Mouse (Mus musculus) limb, embryonic 10.5 days (tissue): ENCODE data around the gene Apex1. TPM values are rescaled to one million over a fixed set of nuclear protein-coding genes. Genes with fewer than 3 reads are reported as not detected.
"Not testable (repeated sequence)": the region's sequence is repeated elsewhere in the genome, so short reads cannot be mapped to it uniquely, and the experiment has no call there.

ENCODE experiments used
- DNase-seq: peaks from one replicate; pipeline ENCODE4 v3.0.0-alpha.2; 2017; ENCODE audit warnings: low spot score
- H3K27ac ChIP-seq: fragments of 300-500 bp; sonication (generic); 2 replicates; pipeline ENCODE4 v1.5.1; 2016; ENCODE audit warnings: mild to moderate bottlenecking
- H3K27me3 ChIP-seq: fragments of 300-500 bp; sonication (generic); 2 replicates; pipeline ENCODE4 v1.6.1; 2016; ENCODE audit warnings: low read depth, mild to moderate bottlenecking; ENCODE audit not compliant: poor library complexity, severe bottlenecking
- H3K36me3 ChIP-seq: fragments of 300-500 bp; sonication (generic); 2 replicates; pipeline ENCODE4 v1.6.1; 2016; ENCODE audit warnings: mild to moderate bottlenecking, moderate library complexity
- H3K4me1 ChIP-seq: fragments of 300-500 bp; sonication (generic); 2 replicates; pipeline ENCODE4 v1.6.1; 2016
- H3K4me3 ChIP-seq: fragments of 300-500 bp; sonication (generic); 2 replicates; pipeline ENCODE4 v1.5.1; 2016; ENCODE audit warnings: mild to moderate bottlenecking, moderate library complexity
- H3K9me3 ChIP-seq: fragments of 300-500 bp; sonication (generic); replicated peaks from 2 replicates; pipeline ENCODE4 v1.6.1; 2016; ENCODE audit warnings: mild to moderate bottlenecking
- WGBS: fragments of 180-500 bp; shearing (Covaris S2); methylation state at CpG from one replicate; pipeline ENCODE4 v1.1.7; 2016; 5-methylcytosine and 5-hydroxymethylcytosine counted together
- polyA plus RNA-seq: library from polyadenylated mRNA; unstranded; fragments of >200 nt; fragmentation: Nextera tagmentation; extraction: Ambion mirVana; gene quantifications from 2 replicates; pipeline ENCODE4 v1.2.1, GENCODE M21; 2016

Apex1 gene
- polyA plus RNA-seq, 1 experiment from 2014 or later = 526 TPM

DNA sequence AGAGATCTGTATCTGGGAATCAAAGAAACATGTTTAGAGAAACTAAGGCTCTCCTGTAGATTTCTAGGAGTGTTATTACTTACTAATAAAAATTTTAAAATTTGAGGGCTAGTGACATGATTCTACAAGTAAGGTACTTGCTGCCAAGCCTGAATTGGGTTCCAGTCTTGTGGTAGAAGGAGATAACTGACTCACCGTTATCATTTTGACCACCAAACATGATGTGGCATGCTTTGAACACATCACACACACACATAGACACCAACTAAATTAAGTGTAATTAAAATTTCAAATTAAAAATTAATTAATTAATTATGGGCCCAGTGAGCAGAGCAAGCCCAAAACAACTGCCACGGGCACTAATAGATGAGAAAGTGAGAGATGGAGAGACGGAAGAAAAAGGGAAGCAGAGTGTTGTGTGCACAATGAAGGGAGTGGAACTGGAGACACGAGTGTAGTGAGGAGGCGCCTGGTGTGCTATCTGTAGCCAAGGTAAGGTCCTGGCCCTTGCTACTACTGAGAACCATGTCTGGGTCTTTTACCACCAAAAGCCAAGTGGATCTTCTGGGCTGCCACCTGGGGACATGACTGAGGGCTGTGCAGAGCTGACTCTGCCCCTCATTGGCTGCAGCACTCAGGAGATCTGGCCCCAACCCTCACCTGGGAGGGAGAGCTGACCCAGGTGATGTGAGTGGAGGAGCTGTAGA, 33.7 kb downstream of the Apex1 start:
- WGBS = 89% methylated on average over 5 of the region's 5 CpGs
- H3K4me3 ChIP-seq, H3K4me1 ChIP-seq, DNase-seq, H3K9me3 ChIP-seq, H3K27ac ChIP-seq, H3K36me3 ChIP-seq, H3K27me3 ChIP-seq: not testable (repeated sequence)

- Histone ChIP-seq H3K4me1 (0 out of 2 replicates have a peak, but pooled peaks cover 3% of the 10 kb centered on the region), H3K27ac (no peak overlapping the region), H3K9me3 (no peaks in the 10 kb centered on the region), H3K36me3 (no peaks in the 10 kb centered on the region), H3K4me3 (no peak overlapping the region), H3K27me3 (no peaks in the 10 kb centered on the region)
- DNase-seq = no peak
- 92% methylated on average over 5 of the region's 5 CpGs for WGBS
These were observed 43.6 kb downstream of the Apex1 start for GRCm38 (mm10) chr14:50968216-50968980.

DNA sequence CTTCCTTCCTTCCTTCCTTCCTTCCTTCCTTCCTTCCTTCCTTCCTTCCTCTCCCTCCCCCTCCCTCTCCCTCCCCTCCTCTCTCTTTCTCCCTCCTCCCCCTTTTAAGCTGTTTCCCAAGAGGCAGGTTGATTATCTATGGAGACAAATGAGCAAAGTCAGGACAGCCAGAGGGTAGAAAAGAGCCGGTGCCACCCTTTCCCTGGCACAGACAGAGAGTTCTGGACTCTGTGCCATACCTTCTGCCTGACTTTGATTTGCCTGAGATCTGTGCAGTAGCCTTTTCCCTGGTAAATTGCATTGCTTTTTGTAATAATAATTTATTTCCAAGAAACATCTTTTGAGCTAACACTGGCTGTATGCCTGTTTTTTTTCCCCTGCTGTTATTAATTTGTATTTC, 44.3 kb downstream of the Apex1 start:
- no peak for DNase-seq
- 0 out of 2 replicates have a peak, but pooled peaks cover 3% of the 10 kb centered on the region for H3K4me1 ChIP-seq
- 56% methylated on average over 1 of the region's 1 CpGs for WGBS
- H3K9me3 ChIP-seq = no peaks in the 10 kb centered on the region
- H3K27ac ChIP-seq = no peak overlapping the region
- H3K27me3 ChIP-seq = no peaks in the 10 kb centered on the region
- H3K36me3 ChIP-seq = no peaks in the 10 kb centered on the region
- no peak overlapping the region for H3K4me3 ChIP-seq

GRCm38 (mm10) chr14:50969558-50970544, 45.1 kb downstream of the Apex1 start:
- DNase-seq = no peak
- H3K27ac ChIP-seq = no peak overlapping the region
- WGBS = 48% methylated on average over 12 of the region's 12 CpGs
- H3K9me3 ChIP-seq = no peaks in the 10 kb centered on the region
- H3K4me1 ChIP-seq = 0 out of 2 replicates have a peak, but pooled peaks cover 3% of the 10 kb centered on the region
- no peaks in the 10 kb centered on the region for H3K27me3 ChIP-seq
- no peak overlapping the region for H3K4me3 ChIP-seq
- no peaks in the 10 kb centered on the region for H3K36me3 ChIP-seq

DNA sequence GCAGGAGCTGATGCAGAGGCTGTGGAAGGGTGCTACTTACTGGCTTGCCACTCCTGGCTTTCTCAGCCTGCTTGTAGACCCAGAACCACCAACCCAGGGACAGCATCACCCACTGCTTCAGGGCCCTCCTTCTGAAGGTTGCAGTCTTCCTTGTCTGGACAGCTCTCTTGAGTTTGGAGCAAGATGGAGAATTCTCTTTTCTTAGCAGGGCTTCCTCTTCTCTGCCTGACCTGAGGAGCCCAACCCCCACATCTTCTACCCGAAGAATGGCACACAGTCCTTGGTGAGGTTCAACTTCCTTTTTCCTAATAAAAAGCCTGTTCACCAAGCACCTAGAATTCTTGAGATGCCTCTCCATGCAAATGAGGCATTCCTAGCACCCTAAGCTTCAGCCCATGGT, 46.1 kb downstream of the Apex1 start:
- H3K36me3 ChIP-seq = no peaks in the 10 kb centered on the region

DNA sequence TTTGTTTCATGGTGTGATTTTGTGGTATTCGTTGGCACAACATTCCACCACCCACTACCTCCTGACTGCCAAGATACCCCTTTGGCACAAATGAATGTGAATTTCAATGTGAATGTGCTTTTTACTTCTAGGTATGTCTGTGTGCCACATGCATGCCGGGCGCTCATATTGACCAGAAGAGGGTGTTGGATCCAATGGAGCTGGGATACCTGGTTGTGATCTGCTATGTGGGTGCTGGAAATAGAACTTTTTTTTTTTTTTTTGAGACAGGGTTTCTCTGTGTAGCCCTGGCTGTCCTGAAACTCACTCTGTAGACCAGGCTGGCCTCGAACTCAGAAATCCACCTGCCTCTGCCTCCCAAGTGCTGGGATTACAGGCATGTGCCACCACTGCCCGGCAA, 48.3 kb downstream of the Apex1 start:
- H3K27me3 ChIP-seq, H3K27ac ChIP-seq, DNase-seq, H3K9me3 ChIP-seq, H3K4me1 ChIP-seq, H3K36me3 ChIP-seq, H3K4me3 ChIP-seq: not testable (repeated sequence)
- 95% methylated on average over 5 of the region's 5 CpGs for WGBS

More for the DNA sequence above, 46.1 kb downstream of the Apex1 start:
- no peaks in the 10 kb centered on the region for H3K9me3 ChIP-seq
- DNase-seq = no peak
- no peaks in the 10 kb centered on the region for H3K27me3 ChIP-seq
- H3K4me3 ChIP-seq = no peak overlapping the region
- H3K4me1 ChIP-seq = 0 out of 2 replicates have a peak, but pooled peaks cover 3% of the 10 kb centered on the region
- no peak overlapping the region for H3K27ac ChIP-seq
- 80% methylated on average over 1 of the region's 1 CpGs for WGBS

- no peak for DNase-seq
- WGBS = 44% methylated on average over 4 of the region's 4 CpGs
- H3K9me3 ChIP-seq = no peaks in the 10 kb centered on the region
- no peak overlapping the region for H3K4me3 ChIP-seq
- H3K27ac ChIP-seq = no peak overlapping the region
- no peaks in the 10 kb centered on the region for H3K27me3 ChIP-seq
- H3K4me1 ChIP-seq = 0 out of 2 replicates have a peak, but pooled peaks cover 3% of the 10 kb centered on the region
- H3K36me3 ChIP-seq = no peaks in the 10 kb centered on the region
These were observed 48.9 kb downstream of the Apex1 start for GRCm38 (mm10) chr14:50973700-50974099.

DNA sequence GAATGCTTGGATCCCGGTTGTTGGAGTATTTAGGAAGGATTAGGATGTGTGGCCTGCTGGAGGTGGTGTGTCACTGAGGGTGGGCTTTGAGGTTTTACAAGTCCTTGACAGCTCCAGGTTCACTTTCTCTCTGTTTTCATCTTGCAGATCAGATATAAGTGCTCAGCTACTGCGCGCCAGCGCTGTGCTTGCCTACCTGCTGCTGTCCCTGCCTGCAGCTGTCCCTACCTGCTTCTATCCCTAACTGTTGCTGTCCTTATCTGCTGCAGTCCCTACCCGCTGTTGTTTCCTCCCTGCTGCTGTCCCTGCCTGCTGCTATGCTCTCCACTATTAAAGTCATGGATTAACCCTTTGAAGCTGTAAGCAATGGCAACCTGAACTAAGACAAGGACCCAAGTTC, 50.2 kb downstream of the Apex1 start:
- H3K9me3 ChIP-seq = no peaks in the 10 kb centered on the region
- H3K4me1 ChIP-seq = 0 out of 2 replicates have a peak, but pooled peaks cover 3% of the 10 kb centered on the region
- no peak for DNase-seq
- H3K36me3 ChIP-seq = no peaks in the 10 kb centered on the region
- H3K27me3 ChIP-seq = no peaks in the 10 kb centered on the region
- WGBS = 63% methylated on average over 5 of the region's 5 CpGs
- H3K4me3 ChIP-seq = no peak overlapping the region
- H3K27ac ChIP-seq = no peak overlapping the region

DNA sequence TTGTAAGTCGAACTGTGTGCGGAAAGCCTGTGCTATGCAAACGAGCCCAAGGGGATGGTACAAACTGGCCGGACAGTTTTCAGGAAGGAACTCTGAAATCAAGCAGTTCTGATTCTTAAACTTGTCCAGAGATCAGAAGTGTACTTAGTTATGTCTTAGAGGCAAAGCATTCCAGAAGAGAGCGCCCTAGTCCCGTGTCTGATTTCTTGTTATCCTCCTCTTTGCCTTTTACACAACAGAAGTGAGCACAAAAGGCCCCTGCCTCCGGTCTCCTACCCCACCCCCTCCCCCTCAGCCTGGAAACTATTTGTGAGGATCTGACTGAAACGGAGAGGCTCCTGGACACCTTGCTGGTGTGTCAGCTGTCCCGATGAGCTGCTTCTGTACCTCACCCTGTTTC, 51.9 kb downstream of the Apex1 start:
- 48% methylated on average over 9 of the region's 9 CpGs for WGBS
- DNase-seq = no peak
- no peaks in the 10 kb centered on the region for H3K9me3 ChIP-seq
- H3K4me3 ChIP-seq = no peak overlapping the region
- no peaks in the 10 kb centered on the region for H3K36me3 ChIP-seq
- H3K27ac ChIP-seq = no peak overlapping the region
- H3K4me1 ChIP-seq = no peaks in the 10 kb centered on the region
- no peaks in the 10 kb centered on the region for H3K27me3 ChIP-seq

Other genes with a start within 250 kb of the Apex1 start
- not detected in 2 replicates for gene Olfr747, start 231.8 kb upstream of the Apex1 start, polyA plus RNA-seq
- not detected in 2 replicates for gene Olfr748, start 217.6 kb upstream of the Apex1 start, polyA plus RNA-seq
- not detected in 2 replicates for gene Olfr749, start 179.9 kb upstream of the Apex1 start, polyA plus RNA-seq
- gene Ttc5, start 139.4 kb upstream of the Apex1 start, polyA plus RNA-seq = 91.9 and 96.1 TPM in 2 replicates
- gene Ccnb1ip1, start 117.2 kb upstream of the Apex1 start, polyA plus RNA-seq = not detected in 2 replicates
- 63.3 and 77.2 TPM in 2 replicates for gene Parp2, start 117.1 kb upstream of the Apex1 start, polyA plus RNA-seq
- 3.8 and 5.7 TPM in 2 replicates for gene Tep1, start 54.4 kb upstream of the Apex1 start, polyA plus RNA-seq
- 0.06 and 0.10 TPM in 2 replicates for gene Klhl33, start 27.5 kb upstream of the Apex1 start, polyA plus RNA-seq
- gene Osgep, start 75 bp upstream of the Apex1 start, polyA plus RNA-seq = 179 and 201 TPM in 2 replicates
- 45.4 and 51.9 TPM in 2 replicates for gene Pip4p1, start 5.9 kb downstream of the Apex1 start, polyA plus RNA-seq
- gene Pnp, start 6.1 kb downstream of the Apex1 start, polyA plus RNA-seq = 88.3 and 89.7 TPM in 2 replicates
- gene Gm49342, start 19.5 kb downstream of the Apex1 start, polyA plus RNA-seq = not detected in 2 replicates
- 0.48 and 0.65 TPM in 2 replicates for gene Pnp2, start 31.0 kb downstream of the Apex1 start, polyA plus RNA-seq
- gene Rnase10, start 82.8 kb downstream of the Apex1 start, polyA plus RNA-seq = not detected in 2 replicates
- gene Rnase9, start 116.9 kb downstream of the Apex1 start, polyA plus RNA-seq = not detected in 2 replicates
- not detected in 2 replicates for gene Rnase11, start 125.2 kb downstream of the Apex1 start, polyA plus RNA-seq
- gene Rnase12, start 132.7 kb downstream of the Apex1 start, polyA plus RNA-seq = 0.30 TPM in 1 of 2 replicates, not detected in the other
- not detected in 2 replicates for gene Olfr750, start 149.5 kb downstream of the Apex1 start, polyA plus RNA-seq
- gene Rnase4, start 166.1 kb downstream of the Apex1 start, polyA plus RNA-seq = 5.1 and 6.6 TPM in 2 replicates
- 1.5 and 1.8 TPM in 2 replicates for gene Ang, start 166.2 kb downstream of the Apex1 start, polyA plus RNA-seq
- not detected in 2 replicates for gene Eddm3b, start 189.5 kb downstream of the Apex1 start, polyA plus RNA-seq
- gene Rnase6, start 198.9 kb downstream of the Apex1 start, polyA plus RNA-seq = 0.14 TPM in 1 of 2 replicates, not detected in the other
- gene Rnase1, start 221.8 kb downstream of the Apex1 start, polyA plus RNA-seq = 0.15 TPM in 1 of 2 replicates, not detected in the other
- not detected in 2 replicates for gene Rnase2b, start 237.3 kb downstream of the Apex1 start, polyA plus RNA-seq